Mouse (Mus musculus): ENCODE data around the gene Rpusd3. TPM values are rescaled to one million over a fixed set of nuclear protein-coding genes. Genes with fewer than 3 reads are reported as not detected.

Rpusd3 gene
- polyA plus RNA-seq, 1 experiment from 2014 or later = 16.3 TPM

DNA sequence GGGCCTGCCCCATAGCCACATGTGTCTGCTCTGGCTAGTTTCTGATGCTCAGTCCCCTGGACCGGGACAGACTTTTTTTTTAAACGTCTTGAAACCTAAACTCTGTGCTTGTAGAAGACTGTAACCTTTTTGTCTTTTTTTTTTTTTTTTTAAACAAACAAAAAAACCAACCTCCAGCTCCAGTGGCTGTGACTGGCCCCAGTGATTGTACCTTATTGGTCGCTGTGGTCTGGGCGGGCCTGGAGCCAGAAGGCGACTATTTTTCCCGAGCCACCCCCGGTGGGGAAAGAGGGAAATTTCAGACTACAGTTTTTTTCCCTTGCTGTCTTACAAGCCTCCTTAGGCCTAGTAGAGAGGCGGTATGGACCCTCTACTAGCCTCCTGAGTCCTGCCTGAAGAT, 30.2 kb downstream of the Rpusd3 start, which contains the start of gene Ttll3:
Gene Ttll3 (plus strand): TSS at position 301 of the 400 bp plus-strand sequence.
- no peak for DNase-seq (ENCODE audit: low spot score)
- Histone ChIP-seq H3K36me3 (ENCODE audit: control insufficient read depth, insufficient read depth, low read length) (peaks cover 76% of the 10 kb centered on the region), H3K9me3 (ENCODE audit: control insufficient read depth, low read length) (no peaks in the 10 kb centered on the region), H3K27ac (replicated peaks; ENCODE audit: low read depth, low read length) (no peak within 1 kb of the TSS; the same call in 1 of the 2 replicates), H3K9ac (ENCODE audit: low read depth, low read length) (no peak within 1 kb of the TSS), H3K27me3 (replicated peaks; ENCODE audit: control insufficient read depth, insufficient read depth, low read length) (peaks cover 6% of the 10 kb centered on the region; the same call in 1 of the 2 replicates), H3K4me2 (ENCODE audit: low read depth, low read length) (no peak within 1 kb of the TSS), H3K4me1 (ENCODE audit: control insufficient read depth, insufficient read depth, low read length) (0 out of 2 replicates have a peak, but pooled peaks cover 2% of the 10 kb centered on the region), H3K4me3 (ENCODE audit: low read depth, low read length) (no peak within 1 kb of the TSS)
- ATAC-seq (ENCODE audit: low read depth) = no peak
- 65% methylated on average over 8 of the region's 8 CpGs for WGBS

DNA sequence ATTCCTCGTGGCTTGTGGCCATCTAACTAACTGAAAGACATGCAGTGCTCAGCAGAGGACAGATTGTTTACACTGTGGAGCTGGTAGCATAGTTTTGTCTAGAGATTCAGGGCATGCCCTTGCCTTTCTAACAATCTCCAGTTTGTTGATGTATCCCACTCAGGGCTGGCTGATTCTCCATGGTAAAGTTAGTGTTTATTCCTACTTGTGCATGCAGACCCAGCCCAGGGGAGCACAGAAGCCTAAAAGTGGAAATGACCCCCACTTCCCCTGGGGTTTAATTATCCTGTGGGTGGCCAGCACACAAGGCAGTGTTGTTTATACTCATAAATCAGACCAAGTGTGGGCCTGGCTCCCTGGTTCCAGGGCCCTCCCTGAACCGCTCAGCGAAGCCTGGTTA, 33.1 kb downstream of the Rpusd3 start:
- Histone ChIP-seq H3K4me1 (ENCODE audit: control insufficient read depth, insufficient read depth, low read length) (no peaks in the 10 kb centered on the region), H3K36me3 (ENCODE audit: control insufficient read depth, insufficient read depth, low read length) (peaks cover 100% of the 10 kb centered on the region)

DNA sequence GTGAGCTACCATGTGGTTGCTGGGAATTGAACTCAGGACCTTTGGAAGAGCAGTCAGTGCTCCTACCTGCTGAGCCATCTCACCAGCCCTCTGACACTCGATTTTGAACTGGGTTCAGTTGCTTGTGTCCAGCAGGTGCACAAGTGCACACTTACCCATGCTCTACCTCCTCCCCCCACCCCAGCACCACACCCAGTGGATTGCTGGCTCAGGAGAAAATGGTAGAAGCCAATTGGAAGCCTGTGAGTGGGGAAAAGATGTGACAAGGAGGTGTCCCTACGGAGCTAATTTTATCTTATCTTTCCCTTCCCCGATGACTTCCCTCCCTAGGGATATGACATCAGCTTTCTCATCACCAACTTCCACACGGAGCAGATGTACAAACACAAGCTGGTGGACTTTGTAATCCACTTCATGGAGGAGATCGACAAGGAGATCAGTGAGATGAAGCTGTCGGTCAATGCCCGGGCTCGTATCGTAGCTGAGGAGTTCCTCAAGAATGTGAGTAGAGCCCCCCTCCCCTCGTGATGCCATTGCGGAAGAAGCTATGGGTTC, 33.9 kb downstream of the Rpusd3 start:
- WGBS = 87% methylated on average over 11 of the region's 11 CpGs
- H3K27me3 ChIP-seq (replicated peaks; ENCODE audit: control insufficient read depth, insufficient read depth, low read length) = no peaks in the 10 kb centered on the region
- 0 out of 2 replicates have a peak overlapping the region, but pooled peaks have one; percentile 28 for H3K27ac ChIP-seq (replicated peaks; ENCODE audit: low read depth, low read length)
- no peaks in the 10 kb centered on the region for H3K4me1 ChIP-seq (ENCODE audit: control insufficient read depth, insufficient read depth, low read length)
- H3K9me3 ChIP-seq (ENCODE audit: control insufficient read depth, low read length) = no peaks in the 10 kb centered on the region
- no peak for DNase-seq (ENCODE audit: low spot score)
- peaks cover 100% of the 10 kb centered on the region for H3K36me3 ChIP-seq (ENCODE audit: control insufficient read depth, insufficient read depth, low read length)
- ATAC-seq (ENCODE audit: low read depth) = no peak
- no peak overlapping the region for H3K9ac ChIP-seq (ENCODE audit: low read depth, low read length)
- no peak overlapping the region for H3K4me2 ChIP-seq (ENCODE audit: low read depth, low read length)
- H3K4me3 ChIP-seq (ENCODE audit: low read depth, low read length) = no peak overlapping the region

More for the DNA sequence above, 33.1 kb downstream of the Rpusd3 start:
- Histone ChIP-seq H3K9me3 (ENCODE audit: control insufficient read depth, low read length) (no peaks in the 10 kb centered on the region), H3K9ac (ENCODE audit: low read depth, low read length) (no peak overlapping the region), H3K4me2 (ENCODE audit: low read depth, low read length) (no peak overlapping the region), H3K27ac (replicated peaks; ENCODE audit: low read depth, low read length) (no peak overlapping the region), H3K27me3 (replicated peaks; ENCODE audit: control insufficient read depth, insufficient read depth, low read length) (no peaks in the 10 kb centered on the region), H3K4me3 (ENCODE audit: low read depth, low read length) (no peak overlapping the region)
- DNase-seq (ENCODE audit: low spot score) (peak; percentile 25), ATAC-seq (ENCODE audit: low read depth) (peak; percentile 39; the same call in 1 of the 2 replicates)
- WGBS = 81% methylated on average over 3 of the region's 3 CpGs

DNA sequence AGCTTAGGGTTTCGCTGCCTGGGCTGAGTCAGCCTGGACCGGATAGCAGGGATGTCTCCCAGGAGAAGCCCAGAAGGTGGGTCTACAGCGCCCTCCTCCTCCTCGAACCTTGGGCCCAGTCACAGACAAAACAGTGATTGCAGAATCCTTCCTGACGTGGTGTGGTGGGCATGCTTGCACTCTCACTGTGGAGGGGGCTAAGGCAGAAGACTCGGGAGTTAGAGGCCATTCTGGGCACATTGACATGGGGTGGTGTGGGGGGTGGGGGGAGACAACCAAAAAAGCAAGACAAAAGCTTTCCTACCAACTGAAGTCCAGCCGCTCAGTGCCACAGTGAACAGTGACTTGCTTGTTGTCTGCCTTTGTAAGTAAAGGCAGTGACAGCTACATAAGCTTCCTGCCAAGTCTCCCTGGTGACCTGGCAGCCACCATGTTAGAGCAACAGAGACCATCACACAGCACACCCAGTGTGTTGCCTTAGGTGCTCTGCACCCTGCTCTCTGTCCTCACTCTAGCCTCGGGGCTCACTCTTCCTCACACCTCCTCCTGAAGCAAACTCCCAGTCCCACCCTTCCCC, 34.7 kb downstream of the Rpusd3 start:
- WGBS = 90% methylated on average over 8 of the region's 8 CpGs
- no peaks in the 10 kb centered on the region for H3K4me1 ChIP-seq (ENCODE audit: control insufficient read depth, insufficient read depth, low read length)
- no peak overlapping the region for H3K4me3 ChIP-seq (ENCODE audit: low read depth, low read length)
- peaks cover 92% of the 10 kb centered on the region for H3K36me3 ChIP-seq (ENCODE audit: control insufficient read depth, insufficient read depth, low read length)
- no peak overlapping the region for H3K27ac ChIP-seq (replicated peaks; ENCODE audit: low read depth, low read length)
- DNase-seq (ENCODE audit: low spot score) (no peak), ATAC-seq (ENCODE audit: low read depth) (no peak)
- no peaks in the 10 kb centered on the region for H3K9me3 ChIP-seq (ENCODE audit: control insufficient read depth, low read length)
- H3K4me2 ChIP-seq (ENCODE audit: low read depth, low read length) = no peak overlapping the region
- H3K9ac ChIP-seq (ENCODE audit: low read depth, low read length) = no peak overlapping the region
- H3K27me3 ChIP-seq (replicated peaks; ENCODE audit: control insufficient read depth, insufficient read depth, low read length) = no peaks in the 10 kb centered on the region

DNA sequence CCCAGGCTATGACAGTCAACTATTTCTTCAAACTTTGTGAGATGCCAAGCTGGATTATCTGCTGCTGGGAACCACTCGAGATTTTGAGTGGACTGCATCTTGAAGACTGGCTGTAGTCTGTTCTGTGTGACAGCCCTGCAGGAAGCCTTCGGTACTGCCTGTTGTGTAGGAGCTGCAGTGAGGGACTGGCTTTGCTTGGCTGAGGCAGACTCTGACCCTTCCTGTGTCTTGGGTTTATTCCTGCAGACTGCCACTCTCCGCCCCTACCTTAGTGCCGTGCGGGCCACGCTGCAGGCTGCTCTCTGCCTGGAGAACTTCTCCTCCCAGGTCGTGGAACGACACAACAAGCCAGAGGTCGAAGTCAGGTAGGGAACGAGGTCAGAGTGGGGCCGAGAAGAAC, 38.7 kb downstream of the Rpusd3 start:
- DNase-seq (ENCODE audit: low spot score) (no peak), ATAC-seq (ENCODE audit: low read depth) (no peak)
- H3K36me3 ChIP-seq (ENCODE audit: control insufficient read depth, insufficient read depth, low read length) = peaks cover 57% of the 10 kb centered on the region
- no peak overlapping the region for H3K4me2 ChIP-seq (ENCODE audit: low read depth, low read length)
- no peak overlapping the region for H3K9ac ChIP-seq (ENCODE audit: low read depth, low read length)
- no peaks in the 10 kb centered on the region for H3K27me3 ChIP-seq (replicated peaks; ENCODE audit: control insufficient read depth, insufficient read depth, low read length)
- WGBS = 94% methylated on average over 11 of the region's 11 CpGs
- H3K4me1 ChIP-seq (ENCODE audit: control insufficient read depth, insufficient read depth, low read length) = peaks cover 12% of the 10 kb centered on the region
- H3K9me3 ChIP-seq (ENCODE audit: control insufficient read depth, low read length) = no peaks in the 10 kb centered on the region
- H3K4me3 ChIP-seq (ENCODE audit: low read depth, low read length) = no peak overlapping the region
- no peak overlapping the region for H3K27ac ChIP-seq (replicated peaks; ENCODE audit: low read depth, low read length)

DNA sequence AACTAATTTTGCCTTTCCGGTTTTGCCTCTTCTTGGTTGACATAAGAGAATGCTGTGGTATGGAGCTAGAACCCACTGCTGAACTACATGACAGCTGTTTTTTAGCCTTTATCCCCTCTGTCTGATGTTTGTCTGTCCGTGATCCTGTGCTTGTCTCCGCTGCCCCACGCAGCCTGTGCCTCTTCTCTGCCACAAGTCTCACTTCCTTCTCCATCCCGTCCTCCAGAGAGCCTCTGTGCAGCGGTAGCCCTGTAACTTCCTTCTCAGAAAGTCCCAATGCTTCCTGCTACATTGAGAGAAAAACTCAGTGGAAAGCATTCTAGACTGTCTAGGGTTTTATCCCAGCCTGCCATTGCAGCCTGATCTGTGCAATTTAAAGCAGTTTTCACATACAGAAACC, 39.9 kb downstream of the Rpusd3 start:
- peak overlapping the region; percentile 86 for H3K4me2 ChIP-seq (ENCODE audit: low read depth, low read length)
- peaks cover 57% of the 10 kb centered on the region for H3K36me3 ChIP-seq (ENCODE audit: control insufficient read depth, insufficient read depth, low read length)
- ATAC-seq (ENCODE audit: low read depth) (no peak), DNase-seq (ENCODE audit: low spot score) (no peak)
- H3K9ac ChIP-seq (ENCODE audit: low read depth, low read length) = peak overlapping the region; percentile 97
- 81% methylated on average over 6 of the region's 6 CpGs for WGBS
- no peaks in the 10 kb centered on the region for H3K27me3 ChIP-seq (replicated peaks; ENCODE audit: control insufficient read depth, insufficient read depth, low read length)
- no peak overlapping the region for H3K27ac ChIP-seq (replicated peaks; ENCODE audit: low read depth, low read length)
- H3K4me1 ChIP-seq (ENCODE audit: control insufficient read depth, insufficient read depth, low read length) = peaks cover 12% of the 10 kb centered on the region
- no peaks in the 10 kb centered on the region for H3K9me3 ChIP-seq (ENCODE audit: control insufficient read depth, low read length)
- H3K4me3 ChIP-seq (ENCODE audit: low read depth, low read length) = peak overlapping the region; percentile 99

DNA sequence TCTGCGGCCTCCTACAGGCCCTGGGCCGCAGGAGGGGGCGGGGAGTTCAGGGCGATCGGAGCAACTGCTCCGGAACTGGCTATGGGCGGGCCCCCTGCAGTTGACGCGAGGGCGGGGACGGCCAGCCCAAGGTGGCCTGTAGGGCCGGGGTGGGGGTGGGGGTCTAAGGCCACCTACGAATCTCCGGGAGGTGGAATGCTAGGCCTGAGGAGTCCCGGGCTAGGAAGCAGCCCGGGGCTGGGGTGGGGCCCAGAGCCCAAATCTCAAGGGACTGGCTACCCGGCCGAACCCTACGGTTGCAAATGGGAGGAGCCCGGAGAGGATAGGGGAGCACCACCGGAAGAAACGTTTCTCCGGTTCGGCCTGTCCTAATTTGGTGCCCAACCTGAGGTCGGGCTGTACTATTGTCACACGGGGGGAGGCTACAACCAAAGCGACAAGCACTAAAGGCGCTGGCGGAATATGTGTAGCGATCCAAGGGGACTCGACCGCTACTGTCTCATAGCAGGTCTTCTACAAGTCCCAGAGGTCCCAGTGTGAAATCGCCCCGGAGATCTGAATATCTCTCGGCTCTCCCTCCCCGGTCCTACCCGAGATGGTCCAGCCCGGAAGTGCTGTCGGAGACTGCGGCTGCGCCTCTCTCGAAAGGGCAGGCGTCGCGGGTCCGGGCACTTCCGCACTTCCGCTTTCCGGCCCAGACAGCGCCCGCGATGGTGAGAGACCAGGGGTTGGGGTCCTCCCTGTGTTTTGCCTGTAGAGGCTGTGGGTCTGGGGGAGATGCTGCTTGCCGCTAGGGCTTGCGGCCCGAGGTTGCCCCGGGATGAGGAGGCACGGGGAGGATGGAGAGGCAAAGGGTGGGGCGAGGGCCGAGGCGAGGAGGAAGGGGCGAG, 41.4 kb downstream of the Rpusd3 start, which contains the start of the genes Tada3 and Arpc4:
Gene Tada3 (minus strand): TSS at position 388 of the 890 bp plus-strand sequence.
Gene Arpc4 (plus strand): TSS at position 620 of the 890 bp plus-strand sequence.
- Histone ChIP-seq H3K9ac (ENCODE audit: low read depth, low read length) (peak within 1 kb of the TSS; percentile 97), H3K36me3 (ENCODE audit: control insufficient read depth, insufficient read depth, low read length) (peaks cover 56% of the 10 kb centered on the region), H3K4me1 (ENCODE audit: control insufficient read depth, insufficient read depth, low read length) (peaks cover 12% of the 10 kb centered on the region), H3K9me3 (ENCODE audit: control insufficient read depth, low read length) (no peaks in the 10 kb centered on the region), H3K4me3 (ENCODE audit: low read depth, low read length) (peak within 1 kb of the TSS; percentile 99), H3K4me2 (ENCODE audit: low read depth, low read length) (peak within 1 kb of the TSS; percentile 86), H3K27me3 (replicated peaks; ENCODE audit: control insufficient read depth, insufficient read depth, low read length) (no peaks in the 10 kb centered on the region), H3K27ac (replicated peaks; ENCODE audit: low read depth, low read length) (peak within 1 kb of the TSS; percentile 94)
- WGBS = under 1% methylated on average over 57 of the region's 61 CpGs
- DNase-seq (ENCODE audit: low spot score) (peak; percentile 98), ATAC-seq (ENCODE audit: low read depth) (peak; percentile 97)

DNA sequence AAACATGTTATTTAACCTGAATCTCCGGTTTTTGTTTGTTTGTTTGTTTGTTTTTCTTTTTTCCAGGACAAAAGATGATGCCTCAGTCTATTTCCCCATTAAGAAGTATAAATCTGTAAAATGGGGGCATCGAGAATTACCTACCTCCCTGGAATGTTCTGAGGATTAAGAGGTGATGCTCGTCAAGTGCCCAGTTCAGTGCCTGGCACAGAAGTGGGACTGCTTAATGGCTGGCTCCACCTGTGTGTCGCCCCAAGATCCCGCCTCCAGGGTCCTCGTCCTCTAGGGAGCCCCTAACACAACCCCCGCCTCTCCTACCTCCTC, 42.0 kb downstream of the Rpusd3 start:
- Histone ChIP-seq H3K9ac (ENCODE audit: low read depth, low read length) (peak overlapping the region; percentile 97), H3K27ac (replicated peaks; ENCODE audit: low read depth, low read length) (peak overlapping the region; percentile 94), H3K36me3 (ENCODE audit: control insufficient read depth, insufficient read depth, low read length) (peaks cover 55% of the 10 kb centered on the region), H3K4me2 (ENCODE audit: low read depth, low read length) (peak overlapping the region; percentile 86), H3K9me3 (ENCODE audit: control insufficient read depth, low read length) (no peaks in the 10 kb centered on the region), H3K4me1 (ENCODE audit: control insufficient read depth, insufficient read depth, low read length) (peaks cover 12% of the 10 kb centered on the region), H3K27me3 (replicated peaks; ENCODE audit: control insufficient read depth, insufficient read depth, low read length) (no peaks in the 10 kb centered on the region), H3K4me3 (ENCODE audit: low read depth, low read length) (peak overlapping the region; percentile 99)
- DNase-seq (ENCODE audit: low spot score) = no peak
- 8% methylated on average over 7 of the region's 7 CpGs for WGBS
- ATAC-seq (ENCODE audit: low read depth) = no peak

Data from embryonic facial prominence, embryonic 14.5 days (tissue).